Mouse (Mus musculus): ENCODE data around the gene Tssc4. TPM values are rescaled to one million over a fixed set of nuclear protein-coding genes. Genes with fewer than 3 reads are reported as not detected.

Gene Tssc4
- polyA plus RNA-seq, 1 experiment: 85.1 TPM

- TF ChIP-seq CTCF (IDR thresholded peaks at IDR 0.05; ENCODE audit: insufficient read depth, low read length): no peak
- TF ChIP-seq POLR2A (IDR thresholded peaks at IDR 0.05; ENCODE audit: borderline replicate concordance, extremely low read depth, low read depth, low read length): no peak
- no peak for DNase-seq
- Histone ChIP-seq H3K4me1 (ENCODE audit: control insufficient read depth, insufficient read depth, low read length) (peaks cover 6% of the 10 kb centered on the region), H3K4me3 (replicated peaks; ENCODE audit: extremely low read depth, low read depth, low read length) (no peak overlapping the region)
- WGBS: 75% methylated on average over 6 of the region's 6 CpGs
Observed at GRCm38 (mm10) chr7:143064226-143064625, 4.8 kb upstream of the Tssc4 start.

GRCm38 (mm10) chr7:143065692-143066091 lies 3.4 kb upstream of the Tssc4 start:
- WGBS: 95% methylated on average over 2 of the region's 2 CpGs

GRCm38 (mm10) chr7:143067469-143067868 lies 1.6 kb upstream of the Tssc4 start:
- 64% methylated on average over 2 of the region's 2 CpGs for WGBS
- Histone ChIP-seq H3K4me3 (replicated peaks; ENCODE audit: extremely low read depth, low read depth, low read length) (no peak overlapping the region), H3K4me1 (ENCODE audit: control insufficient read depth, insufficient read depth, low read length) (peaks cover 11% of the 10 kb centered on the region)
- no peak for TF ChIP-seq CTCF (IDR thresholded peaks at IDR 0.05; ENCODE audit: insufficient read depth, low read length)
- no peak for TF ChIP-seq POLR2A (IDR thresholded peaks at IDR 0.05; ENCODE audit: borderline replicate concordance, extremely low read depth, low read depth, low read length)
- no peak for DNase-seq

More at GRCm38 (mm10) chr7:143065692-143066091, 3.4 kb upstream of the Tssc4 start:
- TF ChIP-seq CTCF (IDR thresholded peaks at IDR 0.05; ENCODE audit: insufficient read depth, low read length): no peak
- TF ChIP-seq POLR2A (IDR thresholded peaks at IDR 0.05; ENCODE audit: borderline replicate concordance, extremely low read depth, low read depth, low read length): no peak
- H3K4me3 ChIP-seq (replicated peaks; ENCODE audit: extremely low read depth, low read depth, low read length): no peak overlapping the region
- DNase-seq: no peak
- peaks cover 11% of the 10 kb centered on the region for H3K4me1 ChIP-seq (ENCODE audit: control insufficient read depth, insufficient read depth, low read length)

GRCm38 (mm10) chr7:143067897-143068296 lies 1.2 kb upstream of the Tssc4 start:
- DNase-seq: no peak
- Histone ChIP-seq H3K4me3 (replicated peaks; ENCODE audit: extremely low read depth, low read depth, low read length) (no peak overlapping the region), H3K4me1 (ENCODE audit: control insufficient read depth, insufficient read depth, low read length) (peaks cover 11% of the 10 kb centered on the region)
- TF ChIP-seq POLR2A (IDR thresholded peaks at IDR 0.05; ENCODE audit: borderline replicate concordance, extremely low read depth, low read depth, low read length): no peak
- TF ChIP-seq CTCF (IDR thresholded peaks at IDR 0.05; ENCODE audit: insufficient read depth, low read length): no peak
- WGBS: 75% methylated on average over 3 of the region's 3 CpGs

- peak overlapping the region; percentile 59 for H3K4me3 ChIP-seq (replicated peaks; ENCODE audit: extremely low read depth, low read depth, low read length)
- no peak for DNase-seq
- TF ChIP-seq POLR2A (IDR thresholded peaks at IDR 0.05; ENCODE audit: borderline replicate concordance, extremely low read depth, low read depth, low read length) (no peak), CTCF (IDR thresholded peaks at IDR 0.05; ENCODE audit: insufficient read depth, low read length) (no peak)
- WGBS: 51% methylated on average over 13 of the region's 13 CpGs
- peaks cover 11% of the 10 kb centered on the region for H3K4me1 ChIP-seq (ENCODE audit: control insufficient read depth, insufficient read depth, low read length)
Observed at GRCm38 (mm10) chr7:143068316-143068881, 650 bp upstream of the Tssc4 start.

- DNase-seq: no peak
- H3K4me1 ChIP-seq (ENCODE audit: control insufficient read depth, insufficient read depth, low read length): peaks cover 11% of the 10 kb centered on the region
- H3K4me3 ChIP-seq (replicated peaks; ENCODE audit: extremely low read depth, low read depth, low read length): peak overlapping the region; percentile 89
- WGBS: 6% methylated on average over 30 of the region's 30 CpGs
- no peak for TF ChIP-seq POLR2A (IDR thresholded peaks at IDR 0.05; ENCODE audit: borderline replicate concordance, extremely low read depth, low read depth, low read length)
- no peak for TF ChIP-seq CTCF (IDR thresholded peaks at IDR 0.05; ENCODE audit: insufficient read depth, low read length)
Observed at GRCm38 (mm10) chr7:143069751-143070400, 827 bp downstream of the Tssc4 start.

GRCm38 (mm10) chr7:143070506-143071070 lies 1.5 kb downstream of the Tssc4 start:
- 84% methylated on average over 10 of the region's 10 CpGs for WGBS

GRCm38 (mm10) chr7:143072605-143073004 lies 3.6 kb downstream of the Tssc4 start:
- Histone ChIP-seq H3K4me1 (ENCODE audit: control insufficient read depth, insufficient read depth, low read length) (peaks cover 11% of the 10 kb centered on the region), H3K4me3 (replicated peaks; ENCODE audit: extremely low read depth, low read depth, low read length) (no peak overlapping the region)
- no peak for TF ChIP-seq CTCF (IDR thresholded peaks at IDR 0.05; ENCODE audit: insufficient read depth, low read length)
- no peak for TF ChIP-seq POLR2A (IDR thresholded peaks at IDR 0.05; ENCODE audit: borderline replicate concordance, extremely low read depth, low read depth, low read length)
- no peak for DNase-seq
- 89% methylated on average over 5 of the region's 5 CpGs for WGBS

More at GRCm38 (mm10) chr7:143070506-143071070, 1.5 kb downstream of the Tssc4 start:
- no peak overlapping the region for H3K4me3 ChIP-seq (replicated peaks; ENCODE audit: extremely low read depth, low read depth, low read length)
- DNase-seq: no peak
- TF ChIP-seq POLR2A (IDR thresholded peaks at IDR 0.05; ENCODE audit: borderline replicate concordance, extremely low read depth, low read depth, low read length) (no peak), CTCF (IDR thresholded peaks at IDR 0.05; ENCODE audit: insufficient read depth, low read length) (no peak)
- H3K4me1 ChIP-seq (ENCODE audit: control insufficient read depth, insufficient read depth, low read length): peaks cover 11% of the 10 kb centered on the region

GRCm38 (mm10) chr7:143073086-143073485 lies 4.0 kb downstream of the Tssc4 start:
- H3K4me1 ChIP-seq (ENCODE audit: control insufficient read depth, insufficient read depth, low read length): peaks cover 11% of the 10 kb centered on the region
- H3K4me3 ChIP-seq (replicated peaks; ENCODE audit: extremely low read depth, low read depth, low read length): no peak overlapping the region
- no peak for DNase-seq
- TF ChIP-seq CTCF (IDR thresholded peaks at IDR 0.05; ENCODE audit: insufficient read depth, low read length) (peak; percentile 26; the same call in 1 of the 2 replicates), POLR2A (IDR thresholded peaks at IDR 0.05; ENCODE audit: borderline replicate concordance, extremely low read depth, low read depth, low read length) (no peak)
- WGBS: 62% methylated on average over 1 of the region's 1 CpGs
